Mouse (Mus musculus): ENCODE measurements at regions not wholly inside any gene's neighbourhood (a gene's known extent, or its start where the extent isn't known, plus 50 kb on each side); places are given as distances from the start of the nearest gene placed in this dataset.
A peak's percentile ranks its signal among the peaks of the same experiment; 100 is the strongest.

DNA sequence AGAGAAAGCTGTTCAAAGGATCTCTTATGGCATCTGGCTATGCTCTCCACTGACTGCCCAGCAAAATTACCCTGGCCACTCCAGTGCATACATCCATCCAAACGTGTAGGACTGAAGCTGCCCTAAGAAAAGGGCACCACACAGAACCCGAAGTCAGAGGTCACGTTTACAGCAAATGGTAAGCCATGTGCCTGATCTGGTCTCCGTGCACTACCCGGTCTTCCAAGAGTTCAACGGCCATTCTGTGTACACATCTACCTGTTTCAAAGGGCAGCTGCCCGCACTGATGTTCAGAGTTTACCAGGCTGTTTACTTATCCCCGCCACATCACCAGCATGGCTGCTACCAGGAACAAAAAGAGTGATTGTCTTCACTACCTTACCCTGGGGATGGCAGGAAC lies 84.4 kb upstream of the Alk start:
- H3K4me3 ChIP-seq (replicated peaks), result no peak overlapping the region
- H3K4me2 ChIP-seq, result no peak overlapping the region
- H3K27ac ChIP-seq, result no peak overlapping the region
- no peaks in the 10 kb centered on the region for H3K4me1 ChIP-seq (replicated peaks)
- DNase-seq (no peak), ATAC-seq (ENCODE audit: low read depth) (peak; percentile 41; the same call in 1 of the 2 replicates)
- WGBS (ENCODE audit: insufficient replicate concordance), result 63% methylated on average over 8 of the region's 8 CpGs
- H3K36me3 ChIP-seq, result no peaks in the 10 kb centered on the region
- no peaks in the 10 kb centered on the region for H3K27me3 ChIP-seq
- no peaks in the 10 kb centered on the region for H3K9me3 ChIP-seq (replicated peaks)
- no peak overlapping the region for H3K9ac ChIP-seq

DNA sequence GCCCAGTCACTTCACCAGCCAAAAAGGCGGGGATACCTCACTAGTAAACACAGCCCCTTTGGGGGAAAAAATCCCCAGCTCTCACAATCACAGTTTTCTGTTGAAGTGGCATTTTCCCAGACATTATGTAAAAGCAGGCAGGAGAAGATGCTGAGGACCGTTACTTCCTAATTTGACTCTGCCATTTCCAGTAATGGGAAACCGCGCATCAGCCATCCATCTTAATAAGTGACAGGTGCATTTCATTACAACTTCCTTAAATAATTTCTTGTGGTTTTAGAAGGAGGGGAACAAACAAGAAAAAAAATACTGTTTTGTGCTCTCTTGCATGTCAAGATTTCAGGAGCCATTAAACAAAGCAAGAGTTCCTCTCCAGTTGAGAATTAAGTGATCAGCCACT lies 70.2 kb upstream of the Alk start:
- Histone ChIP-seq H3K36me3 (no peaks in the 10 kb centered on the region), H3K9ac (no peak overlapping the region), H3K9me3 (replicated peaks) (no peaks in the 10 kb centered on the region), H3K4me1 (replicated peaks) (no peaks in the 10 kb centered on the region), H3K27ac (no peak overlapping the region), H3K27me3 (no peaks in the 10 kb centered on the region), H3K4me3 (replicated peaks) (no peak overlapping the region), H3K4me2 (no peak overlapping the region)
- DNase-seq (no peak), ATAC-seq (ENCODE audit: low read depth) (no peak)
- WGBS (ENCODE audit: insufficient replicate concordance), result 46% methylated on average over 4 of the region's 4 CpGs

DNA sequence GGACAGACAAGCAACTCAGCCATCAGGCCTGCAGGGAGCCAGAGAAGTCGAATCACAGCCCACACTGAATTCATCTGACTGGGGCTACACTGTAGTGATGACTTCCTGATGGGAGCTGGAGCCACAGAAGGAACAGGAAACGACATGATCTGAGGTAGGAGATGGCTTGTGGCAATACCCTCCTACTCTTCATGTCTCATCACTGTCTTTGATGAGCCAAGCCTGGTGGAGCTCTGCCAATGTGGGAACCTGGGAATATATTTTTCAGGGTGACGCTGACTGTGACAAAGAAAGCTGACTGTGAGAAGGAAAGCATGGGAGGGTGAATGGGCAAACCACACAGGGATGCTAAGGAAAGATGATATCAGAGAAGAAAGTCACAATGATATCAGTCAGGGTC lies 67.6 kb upstream of the Alk start:
- H3K9ac ChIP-seq, result no peak overlapping the region
- no peaks in the 10 kb centered on the region for H3K27me3 ChIP-seq
- no peak for DNase-seq
- H3K36me3 ChIP-seq, result no peaks in the 10 kb centered on the region
- no peaks in the 10 kb centered on the region for H3K4me1 ChIP-seq (replicated peaks)
- H3K4me2 ChIP-seq, result no peak overlapping the region
- no peak overlapping the region for H3K4me3 ChIP-seq (replicated peaks)
- ATAC-seq (ENCODE audit: low read depth), result no peak
- no peak overlapping the region for H3K27ac ChIP-seq
- 37% methylated on average over 3 of the region's 3 CpGs for WGBS (ENCODE audit: insufficient replicate concordance)
- no peaks in the 10 kb centered on the region for H3K9me3 ChIP-seq (replicated peaks)

DNA sequence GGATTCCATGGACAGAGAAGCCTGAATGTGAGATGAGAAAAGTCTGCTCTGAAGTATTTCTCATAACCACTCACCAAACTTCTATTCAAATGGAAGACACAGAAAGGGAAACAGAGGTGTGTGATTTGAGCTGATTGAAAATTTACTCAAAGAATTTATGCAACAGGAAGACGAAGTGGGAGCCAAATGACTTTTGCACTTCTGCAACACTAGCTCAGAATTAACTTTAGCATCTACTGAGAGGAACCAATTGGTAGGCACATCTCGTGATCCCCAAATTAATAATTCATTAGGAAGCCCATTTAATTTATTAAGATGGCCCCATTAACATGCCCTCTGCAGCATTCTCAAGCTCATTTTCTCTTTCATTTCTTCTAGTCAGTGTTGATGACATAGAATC lies 62.5 kb upstream of the Alk start:
- no peak for DNase-seq
- no peak for ATAC-seq (ENCODE audit: low read depth)
- Histone ChIP-seq H3K36me3 (no peaks in the 10 kb centered on the region), H3K27ac (no peak overlapping the region), H3K4me1 (replicated peaks) (no peaks in the 10 kb centered on the region), H3K27me3 (no peaks in the 10 kb centered on the region), H3K9me3 (replicated peaks) (no peaks in the 10 kb centered on the region), H3K4me3 (replicated peaks) (no peak overlapping the region), H3K4me2 (no peak overlapping the region), H3K9ac (no peak overlapping the region)
- WGBS (ENCODE audit: insufficient replicate concordance), result 41% methylated on average over 2 of the region's 2 CpGs

DNA sequence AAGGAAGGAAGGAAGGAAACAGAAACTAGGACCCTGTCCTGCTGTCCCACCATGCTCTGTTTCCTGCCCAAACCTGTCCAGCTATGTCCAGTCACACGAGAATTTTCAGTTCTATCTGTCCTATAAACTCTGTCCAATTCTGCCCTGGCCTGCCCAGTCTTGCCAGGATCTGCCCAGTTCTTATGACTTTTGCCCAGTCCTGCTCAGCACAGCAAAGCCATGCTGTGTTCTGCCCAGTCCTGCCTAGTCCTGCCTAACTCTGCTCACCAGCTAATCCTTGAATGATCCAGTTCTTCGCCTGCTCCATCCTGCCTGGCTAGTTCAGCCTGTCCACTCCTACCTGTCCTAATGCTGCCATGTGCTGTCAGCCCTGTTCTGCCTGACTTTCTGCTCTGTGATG lies 57.3 kb upstream of the Alk start:
- no peak overlapping the region for H3K4me2 ChIP-seq

DNA sequence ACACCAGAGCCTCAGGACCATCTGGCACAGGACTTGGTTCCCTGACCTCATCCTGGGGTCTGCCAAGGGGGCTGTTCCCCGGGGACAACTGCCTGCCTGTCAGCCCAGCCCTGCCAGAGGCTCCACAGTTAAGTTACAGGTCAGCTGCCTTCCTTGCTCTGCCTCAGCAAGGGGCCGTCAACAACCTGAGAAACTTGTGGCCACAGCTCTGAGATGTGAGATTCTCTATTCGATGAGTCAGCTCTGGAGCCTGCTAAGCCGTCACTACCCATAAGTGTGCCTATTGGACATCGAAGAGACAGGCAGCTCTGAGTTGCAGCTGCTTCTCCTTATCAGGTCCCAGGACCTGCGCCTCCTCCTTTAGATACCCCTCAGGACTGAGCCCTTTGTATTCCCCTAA lies 54.3 kb upstream of the Alk start:
- Histone ChIP-seq H3K36me3 (no peaks in the 10 kb centered on the region), H3K4me2 (no peak overlapping the region), H3K9ac (no peak overlapping the region), H3K4me3 (replicated peaks) (no peak overlapping the region), H3K27me3 (no peaks in the 10 kb centered on the region), H3K9me3 (replicated peaks) (0 out of 2 replicates have a peak, but pooled peaks cover 4% of the 10 kb centered on the region), H3K27ac (no peak overlapping the region), H3K4me1 (replicated peaks) (no peaks in the 10 kb centered on the region)
- DNase-seq, result no peak
- no peak for ATAC-seq (ENCODE audit: low read depth)
- WGBS (ENCODE audit: insufficient replicate concordance), result 31% methylated on average over 6 of the region's 6 CpGs

More for the DNA sequence above, 57.3 kb upstream of the Alk start:
- H3K9ac ChIP-seq, result no peak overlapping the region
- 38% methylated on average over 2 of the region's 2 CpGs for WGBS (ENCODE audit: insufficient replicate concordance)
- DNase-seq, result no peak
- no peak overlapping the region for H3K27ac ChIP-seq
- H3K27me3 ChIP-seq, result no peaks in the 10 kb centered on the region
- no peak for ATAC-seq (ENCODE audit: low read depth)
- no peaks in the 10 kb centered on the region for H3K36me3 ChIP-seq
- 0 out of 2 replicates have a peak, but pooled peaks cover 2% of the 10 kb centered on the region for H3K9me3 ChIP-seq (replicated peaks)
- no peak overlapping the region for H3K4me3 ChIP-seq (replicated peaks)
- no peaks in the 10 kb centered on the region for H3K4me1 ChIP-seq (replicated peaks)

DNA sequence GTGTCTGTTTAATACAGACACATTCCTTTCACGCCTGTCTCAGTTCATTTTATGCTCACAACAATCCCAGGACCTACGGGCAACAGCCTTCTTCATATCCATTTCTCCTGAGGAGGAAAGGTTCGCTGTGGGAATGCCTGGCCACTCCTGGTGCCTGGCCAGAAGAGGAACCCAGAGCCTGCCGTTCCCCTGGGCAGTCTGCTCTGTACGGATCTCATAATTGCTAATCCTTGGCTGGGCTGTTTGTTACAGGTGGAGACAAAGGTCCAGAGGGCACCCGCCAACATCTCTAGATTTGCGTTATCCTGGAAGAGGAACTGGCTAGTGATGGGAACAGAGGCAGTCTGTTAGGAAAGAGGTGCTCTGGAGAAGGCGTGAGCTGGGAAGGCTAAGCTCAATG lies 53.4 kb upstream of the Alk start:
- DNase-seq (no peak), ATAC-seq (ENCODE audit: low read depth) (no peak)
- Histone ChIP-seq H3K36me3 (no peaks in the 10 kb centered on the region), H3K4me3 (replicated peaks) (no peak overlapping the region), H3K4me2 (no peak overlapping the region), H3K27ac (no peak overlapping the region), H3K9me3 (replicated peaks) (0 out of 2 replicates have a peak, but pooled peaks cover 4% of the 10 kb centered on the region), H3K9ac (no peak overlapping the region), H3K4me1 (replicated peaks) (no peaks in the 10 kb centered on the region), H3K27me3 (no peaks in the 10 kb centered on the region)
- WGBS (ENCODE audit: insufficient replicate concordance), result 66% methylated on average over 8 of the region's 8 CpGs
